Mouse (Mus musculus): ENCODE data around the gene Exoc6b. TPM values are rescaled to one million over a fixed set of nuclear protein-coding genes. Genes with fewer than 3 reads are reported as not detected.

Gene Exoc6b
- polyA plus RNA-seq, 1 experiment from 2014 or later: 54.3 TPM

GRCm38 (mm10) chr6:84581833-84582445 is 487.4 kb downstream of the Exoc6b start:
- peaks cover 34% of the 10 kb centered on the region for H3K4me1 ChIP-seq (ENCODE audit: control insufficient read depth, insufficient read depth, low read length)
- no peak for ATAC-seq
- H3K27ac ChIP-seq (ENCODE audit: low read length): no peak overlapping the region
- peaks cover 35% of the 10 kb centered on the region for H3K27me3 ChIP-seq (ENCODE audit: control insufficient read depth, insufficient read depth, low read depth, low read length)
- H3K9me3 ChIP-seq (replicated peaks; ENCODE audit: control insufficient read depth, low read length, poor library complexity, severe bottlenecking): no peaks in the 10 kb centered on the region
- H3K9ac ChIP-seq (ENCODE audit: low read depth, low read length): no peak overlapping the region
- H3K4me2 ChIP-seq (ENCODE audit: low read length): no peak overlapping the region
- WGBS: 61% methylated on average over 9 of the region's 9 CpGs
- no peak overlapping the region for H3K4me3 ChIP-seq (ENCODE audit: low read depth, low read length)
- H3K36me3 ChIP-seq (ENCODE audit: control insufficient read depth, insufficient read depth, low read length): no peaks in the 10 kb centered on the region

- Histone ChIP-seq H3K27ac (ENCODE audit: low read length) (no peak overlapping the region), H3K4me1 (ENCODE audit: control insufficient read depth, insufficient read depth, low read length) (peaks cover 30% of the 10 kb centered on the region), H3K4me2 (ENCODE audit: low read length) (no peak overlapping the region), H3K9ac (ENCODE audit: low read depth, low read length) (no peak overlapping the region), H3K4me3 (ENCODE audit: low read depth, low read length) (no peak overlapping the region), H3K36me3 (ENCODE audit: control insufficient read depth, insufficient read depth, low read length) (no peaks in the 10 kb centered on the region), H3K27me3 (ENCODE audit: control insufficient read depth, insufficient read depth, low read depth, low read length) (peaks cover 40% of the 10 kb centered on the region), H3K9me3 (replicated peaks; ENCODE audit: control insufficient read depth, low read length, poor library complexity, severe bottlenecking) (no peaks in the 10 kb centered on the region)
- WGBS: 62% methylated on average over 6 of the region's 6 CpGs
- no peak for ATAC-seq
These were observed 488.1 kb downstream of the Exoc6b start for GRCm38 (mm10) chr6:84580979-84581832.

GRCm38 (mm10) chr6:84579508-84579907 is 489.8 kb downstream of the Exoc6b start:
- 70% methylated on average over 8 of the region's 8 CpGs for WGBS
- no peak overlapping the region for H3K27ac ChIP-seq (ENCODE audit: low read length)
- H3K4me2 ChIP-seq (ENCODE audit: low read length): no peak overlapping the region
- no peaks in the 10 kb centered on the region for H3K36me3 ChIP-seq (ENCODE audit: control insufficient read depth, insufficient read depth, low read length)
- H3K4me3 ChIP-seq (ENCODE audit: low read depth, low read length): no peak overlapping the region
- H3K9me3 ChIP-seq (replicated peaks; ENCODE audit: control insufficient read depth, low read length, poor library complexity, severe bottlenecking): no peaks in the 10 kb centered on the region
- no peak for ATAC-seq
- H3K4me1 ChIP-seq (ENCODE audit: control insufficient read depth, insufficient read depth, low read length): peaks cover 14% of the 10 kb centered on the region
- H3K9ac ChIP-seq (ENCODE audit: low read depth, low read length): no peak overlapping the region
- peaks cover 40% of the 10 kb centered on the region for H3K27me3 ChIP-seq (ENCODE audit: control insufficient read depth, insufficient read depth, low read depth, low read length)

GRCm38 (mm10) chr6:84578928-84579327 is 490.4 kb downstream of the Exoc6b start:
- H3K27me3 ChIP-seq (ENCODE audit: control insufficient read depth, insufficient read depth, low read depth, low read length): peaks cover 38% of the 10 kb centered on the region

GRCm38 (mm10) chr6:84577898-84578297 is 491.4 kb downstream of the Exoc6b start:
- Histone ChIP-seq H3K4me1 (ENCODE audit: control insufficient read depth, insufficient read depth, low read length) (no peaks in the 10 kb centered on the region), H3K9me3 (replicated peaks; ENCODE audit: control insufficient read depth, low read length, poor library complexity, severe bottlenecking) (no peaks in the 10 kb centered on the region), H3K27ac (ENCODE audit: low read length) (no peak overlapping the region), H3K4me3 (ENCODE audit: low read depth, low read length) (no peak overlapping the region), H3K27me3 (ENCODE audit: control insufficient read depth, insufficient read depth, low read depth, low read length) (peaks cover 29% of the 10 kb centered on the region), H3K9ac (ENCODE audit: low read depth, low read length) (no peak overlapping the region), H3K36me3 (ENCODE audit: control insufficient read depth, insufficient read depth, low read length) (no peaks in the 10 kb centered on the region), H3K4me2 (ENCODE audit: low read length) (no peak overlapping the region)
- ATAC-seq: no peak
- 62% methylated on average over 4 of the region's 4 CpGs for WGBS

More at GRCm38 (mm10) chr6:84578928-84579327, 490.4 kb downstream of the Exoc6b start:
- H3K4me1 ChIP-seq (ENCODE audit: control insufficient read depth, insufficient read depth, low read length): peaks cover 9% of the 10 kb centered on the region
- H3K9me3 ChIP-seq (replicated peaks; ENCODE audit: control insufficient read depth, low read length, poor library complexity, severe bottlenecking): no peaks in the 10 kb centered on the region
- no peak overlapping the region for H3K27ac ChIP-seq (ENCODE audit: low read length)
- no peak for ATAC-seq
- 7% methylated on average over 5 of the region's 5 CpGs for WGBS
- H3K9ac ChIP-seq (ENCODE audit: low read depth, low read length): no peak overlapping the region
- H3K4me3 ChIP-seq (ENCODE audit: low read depth, low read length): no peak overlapping the region
- H3K4me2 ChIP-seq (ENCODE audit: low read length): no peak overlapping the region
- H3K36me3 ChIP-seq (ENCODE audit: control insufficient read depth, insufficient read depth, low read length): no peaks in the 10 kb centered on the region

- Histone ChIP-seq H3K4me1 (ENCODE audit: control insufficient read depth, insufficient read depth, low read length) (no peaks in the 10 kb centered on the region), H3K27me3 (ENCODE audit: control insufficient read depth, insufficient read depth, low read depth, low read length) (peaks cover 4% of the 10 kb centered on the region; the same call in 1 of the 2 replicates)
- 36% methylated on average over 25 of the region's 25 CpGs for WGBS
These were observed 495.2 kb downstream of the Exoc6b start for GRCm38 (mm10) chr6:84573905-84574660.

GRCm38 (mm10) chr6:84570039-84570438 is 499.3 kb downstream of the Exoc6b start:
- no peak overlapping the region for H3K4me2 ChIP-seq (ENCODE audit: low read length)
- ATAC-seq: no peak
- H3K4me3 ChIP-seq (ENCODE audit: low read depth, low read length): no peak overlapping the region
- no peaks in the 10 kb centered on the region for H3K27me3 ChIP-seq (ENCODE audit: control insufficient read depth, insufficient read depth, low read depth, low read length)
- H3K27ac ChIP-seq (ENCODE audit: low read length): no peak overlapping the region
- H3K4me1 ChIP-seq (ENCODE audit: control insufficient read depth, insufficient read depth, low read length): no peaks in the 10 kb centered on the region
- WGBS: 46% methylated on average over 3 of the region's 3 CpGs
- H3K9ac ChIP-seq (ENCODE audit: low read depth, low read length): no peak overlapping the region
- no peaks in the 10 kb centered on the region for H3K36me3 ChIP-seq (ENCODE audit: control insufficient read depth, insufficient read depth, low read length)
- H3K9me3 ChIP-seq (replicated peaks; ENCODE audit: control insufficient read depth, low read length, poor library complexity, severe bottlenecking): no peaks in the 10 kb centered on the region

More at GRCm38 (mm10) chr6:84573905-84574660, 495.2 kb downstream of the Exoc6b start:
- H3K27ac ChIP-seq (ENCODE audit: low read length): no peak overlapping the region
- ATAC-seq: peak; percentile 55; the same call in 1 of the 2 replicates
- no peak overlapping the region for H3K4me3 ChIP-seq (ENCODE audit: low read depth, low read length)
- no peak overlapping the region for H3K9ac ChIP-seq (ENCODE audit: low read depth, low read length)
- H3K4me2 ChIP-seq (ENCODE audit: low read length): peak overlapping the region; percentile 37
- no peaks in the 10 kb centered on the region for H3K36me3 ChIP-seq (ENCODE audit: control insufficient read depth, insufficient read depth, low read length)
- no peaks in the 10 kb centered on the region for H3K9me3 ChIP-seq (replicated peaks; ENCODE audit: control insufficient read depth, low read length, poor library complexity, severe bottlenecking)

- Histone ChIP-seq H3K4me3 (ENCODE audit: low read depth, low read length) (no peak overlapping the region), H3K27me3 (ENCODE audit: control insufficient read depth, insufficient read depth, low read depth, low read length) (no peaks in the 10 kb centered on the region), H3K36me3 (ENCODE audit: control insufficient read depth, insufficient read depth, low read length) (no peaks in the 10 kb centered on the region), H3K4me1 (ENCODE audit: control insufficient read depth, insufficient read depth, low read length) (no peaks in the 10 kb centered on the region), H3K9ac (ENCODE audit: low read depth, low read length) (no peak overlapping the region), H3K9me3 (replicated peaks; ENCODE audit: control insufficient read depth, low read length, poor library complexity, severe bottlenecking) (no peaks in the 10 kb centered on the region), H3K4me2 (ENCODE audit: low read length) (no peak overlapping the region), H3K27ac (ENCODE audit: low read length) (no peak overlapping the region)
- no peak for ATAC-seq
These were observed 499.7 kb downstream of the Exoc6b start for GRCm38 (mm10) chr6:84569590-84569989.
